Mouse (Mus musculus) adrenal gland, adult 2 months (tissue): ENCODE measurements around the gene Lrrc7. TPM values are rescaled to one million over a fixed set of nuclear protein-coding genes. Genes with fewer than 3 reads are reported as not detected.

Experiments
- DNase-seq: peaks from one replicate; pipeline ENCODE4 v3.0.0; 2021
- polyA plus RNA-seq: library from polyadenylated mRNA; depleted of rRNA; stranded (reverse); fragments of >200 nt; gene quantifications from 2 replicates; pipeline ENCODE4 v1.2.3, GENCODE M21; 2012
- total RNA-seq, 2 experiments: library from RNA; stranded (reverse); gene quantifications; 2 replicates each; pipeline ENCODE4 v1.2.3; 2021

Gene Lrrc7
- total and polyA plus RNA-seq, 3 experiments = 0.17 TPM; not detected in 2

DNA sequence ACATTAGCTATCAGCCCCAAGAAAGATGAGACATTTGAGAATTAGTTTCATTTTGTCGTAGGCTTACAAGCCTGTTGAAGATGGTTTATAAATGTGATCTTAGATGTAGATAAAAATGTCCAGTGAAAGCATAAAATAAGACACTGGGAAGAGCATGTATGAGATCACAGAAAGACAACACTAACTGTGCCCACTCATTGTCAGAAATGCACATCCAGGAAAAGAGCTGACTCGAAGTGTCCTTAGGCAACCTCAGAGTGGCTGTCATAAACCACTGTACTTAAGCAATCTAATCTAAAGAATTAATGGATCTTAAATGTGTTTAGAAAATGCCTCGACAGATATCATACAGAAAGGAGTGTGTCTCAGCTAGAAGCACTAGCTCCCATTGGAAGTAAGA, 196.2 kb downstream of the Lrrc7 start:
- no peak for DNase-seq

DNA sequence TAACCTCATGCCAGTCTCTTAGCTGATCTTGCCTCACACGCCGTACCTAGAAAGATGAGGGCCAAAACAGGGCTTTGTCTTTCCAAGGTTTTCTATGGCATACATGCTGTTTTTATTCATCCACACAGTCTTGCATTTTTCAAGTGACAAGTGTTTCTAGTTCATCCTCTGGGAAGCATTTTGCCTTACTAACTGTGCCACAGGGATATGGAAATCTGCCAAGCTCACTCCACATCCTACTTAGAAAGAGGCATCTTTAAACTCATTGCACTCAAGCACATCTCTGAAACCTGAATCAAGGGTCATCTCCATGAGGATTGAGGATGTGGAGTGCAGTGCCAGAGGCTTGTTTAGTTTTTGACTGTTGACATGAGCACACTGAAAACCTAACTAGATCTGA, 199.9 kb downstream of the Lrrc7 start:
- no peak for DNase-seq

DNA sequence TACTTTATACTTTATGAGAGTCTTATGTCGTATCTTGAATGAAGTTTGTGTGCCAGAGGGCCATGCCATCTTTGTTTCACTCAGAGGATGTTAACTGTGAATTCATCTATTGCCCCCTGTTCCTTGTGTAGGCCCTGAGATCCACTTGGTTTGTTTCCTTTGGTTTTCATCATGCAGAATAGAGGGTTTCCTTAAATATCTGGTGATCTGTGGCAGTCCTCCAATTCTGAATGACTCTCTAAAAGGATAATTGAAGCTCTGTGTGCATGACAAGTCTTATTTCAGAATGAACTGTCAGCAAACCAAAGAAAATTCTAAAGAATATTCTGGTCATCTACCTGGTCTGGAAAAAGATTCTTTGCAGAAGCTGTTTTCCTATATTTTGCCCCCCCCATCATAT, 205.3 kb downstream of the Lrrc7 start:
- DNase-seq = no peak

DNA sequence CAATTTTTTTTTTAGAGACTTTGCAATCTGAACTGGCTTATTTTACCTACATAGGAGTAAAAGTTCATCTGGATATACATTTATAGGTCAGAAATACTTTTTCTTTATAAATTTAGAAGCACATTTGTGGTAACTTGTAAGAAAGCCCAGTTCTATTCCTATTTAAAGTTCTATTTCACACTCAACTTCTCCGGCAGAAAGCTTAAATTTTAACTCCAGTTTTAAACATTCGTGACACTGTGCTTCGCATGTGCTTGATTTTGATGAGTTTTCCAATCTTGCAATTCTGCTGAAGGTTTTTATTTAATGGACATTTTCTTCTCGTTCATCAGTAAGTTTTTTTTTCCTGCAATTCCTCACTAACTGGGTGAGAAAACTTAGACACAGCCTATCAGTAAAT, 205.8 kb downstream of the Lrrc7 start:
- DNase-seq = no peak

DNA sequence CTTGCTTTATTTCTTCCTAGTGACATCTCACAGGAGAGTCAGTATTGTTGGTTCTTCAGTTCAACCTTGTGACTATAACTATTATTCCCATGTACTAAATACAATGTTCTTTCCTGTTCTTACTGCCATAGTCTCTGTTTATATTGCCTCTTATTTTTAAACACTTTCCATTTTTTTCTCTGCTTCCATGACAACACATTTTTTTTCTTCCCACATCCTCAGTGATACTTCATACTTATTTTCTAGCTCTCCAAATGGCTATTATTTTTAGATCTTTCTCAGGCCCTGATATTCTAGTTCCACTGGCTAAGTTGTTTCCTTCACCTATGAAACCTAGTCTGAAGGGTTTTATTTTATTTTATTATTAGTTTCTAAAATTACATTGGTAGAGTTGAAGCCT, 221.2 kb downstream of the Lrrc7 start:
- no peak for DNase-seq

DNA sequence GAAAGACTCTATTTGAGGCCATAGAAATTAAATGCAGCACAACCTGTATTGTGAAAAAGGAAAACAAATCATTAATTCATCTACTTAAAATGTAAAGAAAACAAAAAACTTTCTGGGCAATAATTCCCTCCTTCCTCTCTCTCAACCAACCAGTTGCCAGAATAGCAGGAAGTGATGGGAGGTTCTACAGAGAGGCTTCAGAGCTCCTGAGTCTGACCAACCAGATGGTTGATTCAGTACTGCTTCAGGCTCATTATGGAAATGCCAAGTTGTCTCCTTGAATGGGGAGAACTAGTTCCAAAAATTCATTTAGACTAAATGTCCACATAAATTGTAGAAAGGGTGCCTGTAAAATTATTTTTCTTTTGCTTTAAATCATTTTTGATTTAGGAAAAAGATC, 231.9 kb downstream of the Lrrc7 start:
- no peak for DNase-seq

DNA sequence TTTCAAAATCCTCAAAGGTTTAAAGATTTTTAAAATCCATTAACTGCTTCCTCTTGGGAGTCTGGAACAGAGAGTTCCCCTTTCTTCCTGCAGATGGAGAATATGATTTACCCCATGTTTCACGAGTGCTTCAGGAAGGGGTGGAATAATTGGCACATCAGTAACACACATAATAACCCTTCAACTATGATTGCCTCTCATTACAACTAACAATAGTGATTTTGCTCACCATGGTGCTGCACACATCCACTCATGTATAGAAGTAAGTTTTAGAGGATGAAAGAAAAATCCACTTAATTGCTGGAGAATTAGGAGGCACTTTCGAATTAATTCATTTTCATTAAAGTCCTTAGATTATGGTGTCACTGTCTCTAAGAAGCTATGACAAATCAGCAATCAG, 251.6 kb downstream of the Lrrc7 start:
- DNase-seq = no peak

DNA sequence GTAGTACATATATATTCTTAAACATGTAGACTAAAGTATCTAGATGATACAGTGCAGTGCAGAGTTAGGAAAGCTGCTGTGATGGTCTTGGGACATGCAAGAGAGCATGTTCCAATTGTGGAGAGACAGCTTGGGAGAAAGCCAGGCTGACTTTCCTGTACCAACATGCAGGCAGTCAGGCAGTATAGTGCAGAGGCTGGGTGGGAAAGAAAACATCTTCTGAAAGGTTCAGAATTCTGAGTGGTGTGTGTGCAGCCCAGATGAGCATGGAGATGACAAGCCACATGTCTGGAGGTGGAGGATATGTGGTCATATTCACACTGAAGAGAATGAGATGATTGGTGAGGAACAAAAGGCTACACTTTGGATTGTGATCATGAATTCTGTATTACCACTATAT, 254.6 kb downstream of the Lrrc7 start:
- DNase-seq = no peak

DNA sequence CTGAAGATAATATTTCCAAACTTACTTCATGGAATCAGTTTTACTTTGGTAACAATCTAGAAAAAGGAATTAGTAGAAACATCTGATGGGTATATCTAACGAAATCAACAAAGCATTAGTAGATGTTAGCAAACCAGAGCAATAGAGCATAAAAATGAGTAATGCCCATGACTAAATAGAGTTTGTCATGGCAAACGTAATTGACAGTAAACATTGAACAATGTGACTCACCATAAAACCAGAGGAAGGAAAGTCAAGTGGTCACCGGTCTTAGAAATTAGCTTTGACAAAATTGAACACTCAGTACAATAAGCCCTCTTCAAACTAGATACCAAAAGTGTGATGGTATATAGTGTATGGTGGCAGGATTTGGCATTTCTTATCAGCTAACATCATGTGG, 263.3 kb downstream of the Lrrc7 start:
- no peak for DNase-seq

DNA sequence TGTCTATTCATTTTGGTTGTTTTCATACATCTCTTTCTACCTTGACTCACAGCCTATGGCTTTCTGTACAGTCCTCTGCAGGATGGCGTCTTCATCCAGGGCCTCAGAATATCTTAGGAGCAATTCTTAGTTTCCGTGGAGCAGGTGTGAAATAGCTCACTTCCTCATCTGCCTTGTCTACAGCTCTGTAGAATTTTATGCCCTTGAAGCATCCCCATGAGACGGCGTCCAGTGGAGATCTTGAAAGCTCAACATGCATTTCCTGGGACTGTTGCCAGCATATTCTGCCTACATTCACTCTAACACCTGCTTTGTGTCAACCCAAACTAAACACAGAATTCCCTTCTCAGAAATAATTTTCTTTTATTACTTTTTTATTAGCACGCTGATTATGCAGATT, 267.0 kb downstream of the Lrrc7 start:
- DNase-seq = no peak

DNA sequence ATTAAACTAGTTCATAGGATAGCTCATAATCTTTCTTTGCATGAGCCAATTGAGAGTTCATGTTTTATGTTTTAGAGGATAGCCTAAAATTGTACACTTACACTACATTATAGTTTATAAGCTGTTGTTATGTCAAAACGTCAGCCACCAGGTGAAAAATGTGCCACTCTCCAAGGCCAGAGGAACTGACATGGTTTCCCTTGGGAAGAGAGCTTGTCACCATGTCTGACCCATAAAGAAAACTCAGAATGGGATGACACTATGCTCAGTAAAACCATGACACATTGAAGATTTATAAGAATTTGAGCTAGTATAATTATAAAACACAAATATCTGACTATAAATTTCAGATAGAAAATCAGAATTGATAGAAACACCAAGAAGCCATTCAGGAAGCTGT, 277.6 kb downstream of the Lrrc7 start:
- no peak for DNase-seq

DNA sequence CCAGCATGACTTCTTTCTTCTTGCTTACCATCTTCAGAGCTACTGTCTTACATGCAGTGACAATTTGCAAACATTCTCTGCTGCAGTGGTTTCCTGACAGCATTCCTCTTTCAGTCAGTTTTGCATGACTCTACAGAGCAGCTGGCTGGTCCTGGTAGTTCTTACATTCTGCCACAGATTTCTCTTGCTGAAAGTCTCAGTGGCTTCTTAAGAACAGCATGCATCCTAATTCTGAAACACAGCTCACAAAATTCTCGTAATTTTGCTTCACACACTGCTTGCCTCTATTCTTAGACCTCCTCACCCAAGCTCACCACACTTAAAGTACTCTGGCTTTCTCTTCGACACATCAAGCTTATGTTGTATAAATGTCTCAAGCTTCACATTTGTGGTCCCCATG, 283.4 kb downstream of the Lrrc7 start:
- no peak for DNase-seq

DNA sequence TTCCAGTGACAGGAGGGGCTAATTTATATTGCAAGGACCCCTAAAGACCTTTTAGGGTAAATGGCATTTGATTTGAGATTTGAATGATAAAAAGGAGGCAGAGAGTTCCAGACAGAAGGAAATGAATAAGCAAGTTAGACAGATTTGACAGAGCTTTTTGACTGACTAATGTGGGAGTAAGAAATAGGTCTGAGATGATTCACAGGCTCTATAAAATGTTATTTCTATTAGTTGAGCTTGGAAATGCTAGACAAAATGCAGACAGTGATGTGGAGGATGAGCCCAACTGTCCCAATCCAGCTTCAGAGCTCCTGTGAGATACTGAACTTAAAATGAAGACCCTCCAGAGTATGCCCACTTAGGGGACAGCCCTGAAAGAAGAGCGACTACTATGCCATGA, 289.3 kb downstream of the Lrrc7 start:
- DNase-seq = no peak

DNA sequence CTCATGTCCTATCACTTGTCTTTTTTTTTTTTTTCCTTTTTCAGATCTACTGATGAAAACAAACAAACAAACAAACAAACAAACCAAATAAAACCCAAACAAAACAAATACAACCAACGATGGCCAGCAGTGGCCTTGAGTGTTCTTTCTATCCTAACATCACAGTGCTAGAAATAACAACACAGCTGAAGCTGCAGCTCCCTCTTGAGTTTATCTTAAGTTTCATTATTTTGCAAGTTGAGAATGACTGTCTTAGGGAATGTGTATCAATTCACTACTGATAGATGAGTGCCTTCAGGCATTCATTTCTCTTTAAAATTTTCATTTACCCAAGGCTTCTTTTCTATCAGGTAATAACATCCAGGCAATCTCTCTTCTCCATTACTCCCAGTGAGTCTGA, 291.1 kb downstream of the Lrrc7 start:
- no peak for DNase-seq

DNA sequence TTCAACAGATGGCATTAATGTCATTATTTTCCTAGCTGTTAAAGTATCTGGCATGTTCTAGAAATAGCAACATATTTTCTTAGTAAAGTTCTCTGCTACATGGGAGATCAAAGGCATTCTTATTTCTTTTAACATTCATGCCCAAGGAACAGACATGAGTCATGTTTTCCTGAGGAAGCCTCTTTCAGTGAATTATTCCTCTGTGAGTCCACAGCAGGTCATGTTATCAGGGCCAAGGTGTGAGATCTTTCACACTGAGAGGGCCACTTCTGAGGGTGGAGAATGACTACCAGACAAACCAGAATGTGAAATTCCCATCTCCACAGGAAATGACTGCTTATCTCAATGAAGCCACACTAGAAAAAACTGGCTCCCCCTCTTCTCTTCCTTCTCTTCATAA, 309.4 kb downstream of the Lrrc7 start:
- DNase-seq = no peak

DNA sequence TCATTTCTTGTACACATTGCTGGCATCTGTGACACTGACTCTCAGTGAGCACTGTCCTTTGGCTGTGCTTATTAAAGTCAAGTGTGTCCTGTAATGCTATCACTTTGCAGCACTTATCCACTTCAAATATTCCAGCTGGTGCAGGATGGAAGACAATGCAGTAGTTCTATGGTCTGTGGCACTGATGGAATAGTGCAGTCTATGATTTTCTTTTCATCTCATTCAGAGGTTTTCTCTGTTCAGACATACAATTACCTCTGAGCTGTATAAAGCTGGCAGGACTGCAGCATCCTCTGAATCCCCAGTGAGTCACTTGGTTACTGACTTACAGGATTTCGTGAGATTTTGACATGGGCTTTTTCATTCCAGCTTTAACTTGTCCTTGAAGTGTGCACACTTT, 314.3 kb downstream of the Lrrc7 start:
- no peak for DNase-seq

DNA sequence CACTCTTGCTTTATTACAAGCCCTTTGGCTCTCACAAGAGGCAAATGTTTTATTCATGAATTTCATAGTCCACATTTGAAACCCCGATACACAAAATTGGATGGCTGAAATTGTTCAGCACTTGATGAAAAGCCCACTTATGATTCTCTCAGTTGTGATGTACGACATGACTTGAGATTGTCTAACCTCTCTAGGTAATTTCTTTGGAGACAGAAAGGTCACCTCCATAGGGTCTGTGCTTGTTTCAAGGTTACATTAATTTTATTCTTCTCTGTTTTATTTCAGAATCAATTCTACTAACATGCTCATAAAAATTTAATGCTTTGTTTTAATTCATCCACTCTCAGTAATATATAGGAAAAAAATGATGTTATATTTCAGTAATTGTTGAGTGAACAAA, 351.4 kb downstream of the Lrrc7 start:
- no peak for DNase-seq

DNA sequence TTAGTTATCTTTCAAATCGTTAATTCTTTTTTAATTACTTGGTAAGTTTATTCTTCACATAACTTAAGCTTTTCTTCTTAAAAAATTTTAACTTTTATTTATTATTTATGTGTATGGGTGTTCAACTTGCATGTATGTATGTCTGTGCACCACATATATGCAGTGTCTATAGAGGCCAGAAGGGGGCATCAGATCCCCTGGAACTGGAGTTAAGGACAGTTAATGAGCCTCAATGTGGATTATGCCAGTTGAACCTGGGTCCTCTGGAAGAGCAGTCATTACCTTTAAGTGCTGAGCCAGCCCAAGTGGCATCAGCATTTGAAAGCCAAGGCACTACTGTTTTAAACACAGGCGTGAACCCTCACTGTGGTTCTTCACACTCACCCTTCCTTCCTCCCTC, 352.0 kb downstream of the Lrrc7 start:
- peak; percentile 8 for DNase-seq

DNA sequence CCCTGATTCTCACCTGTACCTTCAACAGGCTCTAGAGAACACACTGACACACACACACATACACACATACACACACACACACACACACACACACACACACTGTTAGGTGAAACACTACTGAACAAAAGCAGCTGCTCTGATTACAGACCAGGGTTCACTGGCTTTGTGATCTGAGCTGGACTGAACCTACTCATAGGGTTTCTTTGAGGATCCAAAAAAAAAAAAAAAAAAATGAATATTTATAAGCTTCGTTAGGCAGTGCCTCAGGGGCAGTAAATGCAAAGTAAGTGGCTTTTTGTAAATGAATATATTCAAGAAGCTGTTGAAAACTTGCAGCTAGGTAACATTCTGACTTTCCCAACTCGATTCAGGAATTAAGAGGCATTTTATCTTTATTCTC, 354.2 kb downstream of the Lrrc7 start:
- no peak for DNase-seq

DNA sequence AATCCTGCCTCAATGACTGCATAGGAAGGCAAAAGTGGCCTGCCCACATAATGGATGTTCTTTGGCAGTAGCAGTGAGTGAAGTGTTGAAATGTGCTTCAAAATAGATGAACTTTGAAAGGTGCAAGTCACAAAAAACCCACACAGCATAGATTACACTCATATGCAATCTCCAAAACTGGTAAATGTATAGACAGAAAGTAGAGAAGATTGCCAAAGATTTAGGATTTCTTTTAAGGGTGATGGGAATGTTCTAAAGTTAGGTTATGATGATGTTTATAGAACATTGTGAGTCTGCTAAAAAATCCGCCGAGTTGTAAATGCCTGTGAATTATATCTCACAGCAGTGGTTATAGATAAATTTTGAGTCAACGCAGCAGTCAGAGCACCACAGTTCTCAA, 359.2 kb downstream of the Lrrc7 start:
- DNase-seq = no peak

DNA sequence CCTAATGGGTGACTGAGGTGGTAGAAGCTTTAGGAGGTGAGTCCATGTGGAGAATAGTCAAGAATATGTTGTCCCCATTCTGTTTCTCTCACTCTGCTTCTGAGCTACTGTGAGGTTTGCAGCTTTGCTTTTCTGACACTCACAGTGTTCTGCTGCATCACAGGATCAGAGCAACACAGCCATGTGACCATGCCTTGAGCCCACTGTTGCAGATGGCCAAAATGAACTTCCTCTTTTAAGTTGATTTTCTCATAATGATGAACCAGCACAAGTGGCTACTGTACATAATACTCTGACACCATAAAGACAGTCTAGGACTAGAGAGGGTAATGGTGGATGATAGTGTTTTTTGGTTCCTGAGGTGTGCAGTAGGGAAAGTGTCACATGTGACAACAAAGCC, 366.6 kb downstream of the Lrrc7 start:
- DNase-seq = no peak

DNA sequence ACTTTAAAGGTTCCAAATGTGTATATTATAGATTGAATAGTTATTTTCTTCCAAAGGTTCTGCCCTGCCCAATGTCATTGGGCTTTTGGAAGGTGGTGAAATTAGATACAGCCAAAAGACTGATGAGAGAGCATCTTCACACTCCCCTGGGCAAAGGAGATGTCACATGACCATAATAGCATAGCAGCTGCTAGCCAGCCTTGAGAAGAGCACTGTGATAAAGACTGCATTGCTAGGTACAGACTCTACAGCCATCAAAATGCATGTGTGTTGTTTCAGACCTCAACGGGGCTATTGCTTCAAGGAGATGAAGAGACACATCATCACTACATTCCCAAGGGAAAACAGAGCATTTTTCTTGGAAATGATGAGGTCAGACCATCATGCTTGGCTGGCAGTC, 368.8 kb downstream of the Lrrc7 start:
- no peak for DNase-seq

DNA sequence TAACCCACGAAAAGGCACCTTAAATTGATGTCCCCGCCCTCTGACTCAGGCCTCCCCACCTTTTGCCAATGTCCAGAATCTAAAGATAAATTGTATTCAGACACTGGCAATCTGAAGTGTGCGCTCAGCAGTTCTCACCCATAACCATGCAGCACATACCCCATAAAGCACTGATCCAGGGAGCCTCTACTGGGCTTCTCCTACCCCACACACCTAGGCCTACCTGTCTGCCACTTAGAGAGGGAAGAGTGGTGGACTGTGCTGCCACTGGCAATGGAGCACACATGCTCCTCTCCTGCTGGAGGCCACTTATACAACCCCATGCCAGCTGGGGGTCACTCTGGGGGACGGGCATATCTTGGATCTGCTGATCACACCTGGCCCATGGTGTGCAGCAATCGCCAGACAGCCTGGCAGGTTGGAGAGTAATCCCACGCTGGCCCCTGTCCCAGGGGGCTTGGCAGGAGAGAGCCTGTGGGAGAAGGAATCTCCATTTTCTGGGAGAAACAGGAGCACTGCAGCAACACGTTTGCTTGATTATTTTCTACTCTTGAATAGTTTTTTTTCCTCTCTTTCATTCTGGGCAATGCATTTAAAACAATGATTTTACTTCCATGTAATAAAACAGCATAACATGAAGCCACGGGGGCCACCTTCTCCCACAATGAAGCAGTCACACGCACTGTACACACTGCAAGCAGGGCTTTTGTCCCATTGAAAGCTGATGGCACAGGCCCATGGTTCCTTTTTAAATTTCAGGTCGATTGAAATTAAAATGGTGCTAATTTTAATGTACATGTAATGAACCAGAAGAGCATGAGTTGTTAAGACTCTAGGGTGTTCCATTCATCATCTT, 386.9 kb downstream of the Lrrc7 start:
- DNase-seq = no peak

DNA sequence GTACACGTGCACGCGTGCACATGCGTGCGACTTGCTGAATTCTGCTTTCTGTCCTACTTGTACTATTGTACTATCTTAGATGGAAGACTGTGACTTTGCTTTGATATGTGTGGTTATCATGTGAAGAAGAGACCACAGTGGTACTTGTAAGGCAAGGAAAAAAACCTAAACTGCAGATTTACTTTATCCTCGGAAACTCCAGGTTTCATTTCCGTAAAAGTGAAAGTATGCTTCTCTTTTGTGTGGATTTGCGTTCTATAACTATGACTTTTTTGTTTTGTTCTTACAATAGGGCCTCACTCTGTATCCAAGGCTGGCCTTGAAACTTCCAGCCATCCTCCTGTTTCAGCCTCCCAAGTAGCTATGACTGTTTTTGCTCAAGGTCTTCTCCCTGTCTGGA, 392.8 kb downstream of the Lrrc7 start:
- no peak for DNase-seq

DNA sequence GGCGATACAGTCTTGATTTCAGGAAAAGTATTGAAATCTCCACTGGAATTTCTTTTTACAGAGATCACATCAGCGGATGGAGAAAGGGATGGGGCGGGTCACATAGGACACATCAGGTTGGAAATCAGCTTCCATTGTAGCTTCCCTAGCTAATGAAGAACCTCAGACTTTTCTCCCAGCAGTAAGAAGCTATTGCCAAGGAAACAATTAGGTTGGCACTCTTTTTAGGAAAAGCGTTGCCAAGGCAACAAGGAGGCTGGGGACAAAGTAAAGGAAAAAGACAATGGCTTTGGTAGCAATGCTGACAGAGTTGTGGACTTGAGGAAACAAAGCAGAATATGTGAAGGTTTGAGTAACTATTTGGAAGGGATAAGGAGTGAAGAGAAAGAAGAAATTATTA, 393.6 kb downstream of the Lrrc7 start:
- no peak for DNase-seq
